ENCODE assay signal across 20 mouse cellular contexts in the genomic region with DNA sequence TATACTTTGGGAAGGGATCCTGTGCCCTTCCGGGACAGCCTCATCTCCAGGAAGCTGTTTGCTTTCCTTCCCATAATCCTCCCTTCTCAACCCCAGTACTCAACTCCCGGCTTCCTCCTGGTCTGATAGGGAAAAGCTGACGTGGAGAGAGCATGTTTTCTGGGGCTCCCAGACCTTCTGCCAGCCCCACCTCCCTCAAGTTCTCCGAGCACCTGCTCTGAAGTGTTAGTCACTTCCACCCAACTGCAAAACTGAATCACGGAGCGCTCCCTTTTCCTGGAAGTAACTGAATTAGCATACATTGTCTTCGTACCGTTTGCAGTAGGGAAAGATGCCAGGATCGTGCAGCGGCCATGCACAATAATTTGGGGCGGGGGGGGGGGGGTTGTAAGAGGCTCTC.
DNase-seq lines count a peak whose midpoint lies in the region; ATAC-seq and TF ChIP-seq lines count a peak whose summit lies in the region.
"Had no signal": no experiment of that assay in that cellular context is flagged by ENCODE, and none has a peak within 500 bp of the region (broad histone marks: within the 10 kb centered on the region; RNA-seq: fewer than 3 reads in every experiment).

No protein-coding gene starts in this region.

- H3K4me2 ChIP-seq in forebrain, postnatal 0 days (ENCODE audit: low read depth) = no peak overlapping the region
- H3K4me2 ChIP-seq in forebrain, embryonic 11.5 days (ENCODE audit: low read depth, low read length, severe bottlenecking) = no peak overlapping the region
- no peak overlapping the region for H3K4me2 ChIP-seq in intestine, postnatal 0 days (replicated peaks; ENCODE audit: low read depth)
- H3K4me2 ChIP-seq: hindbrain, embryonic 15.5 days; liver, embryonic 15.5 days; midbrain, embryonic 15.5 days had no signal

- H3K27ac ChIP-seq in forebrain, postnatal 0 days (ENCODE audit: low read depth, low read length) = no peak overlapping the region
- H3K27ac ChIP-seq in forebrain, embryonic 11.5 days (ENCODE audit: low read depth, low read length) = no peak overlapping the region
- H3K27ac ChIP-seq in intestine, postnatal 0 days (ENCODE audit: low read depth, low read length) = no peak overlapping the region
- H3K27ac ChIP-seq: heart, embryonic 10.5 days; hindbrain, embryonic 15.5 days; kidney, postnatal 0 days; liver, embryonic 15.5 days; midbrain, embryonic 15.5 days had no signal

- no peak overlapping the region for H3K4me3 ChIP-seq in forebrain, postnatal 0 days (ENCODE audit: low read depth, low read length)
- H3K4me3 ChIP-seq in forebrain, embryonic 11.5 days (ENCODE audit: low read depth, low read length) = no peak overlapping the region
- no peak overlapping the region for H3K4me3 ChIP-seq in intestine, postnatal 0 days (ENCODE audit: low read depth, low read length)
- H3K4me3 ChIP-seq: heart, embryonic 10.5 days; hindbrain, embryonic 15.5 days; liver, embryonic 15.5 days; megakaryocyte, embryonic 14.5 days; midbrain, embryonic 15.5 days had no signal

- intact Hi-C loops in left cerebral cortex, postnatal 4 days (cut with DNase I) = no loop called here
- intact Hi-C loops in left cerebral cortex, postnatal 36 days (cut with DNase I) = no loop called here

- no peaks in the 10 kb centered on the region for H3K27me3 ChIP-seq in forebrain, postnatal 0 days (ENCODE audit: insufficient read depth, low read length)
- no peaks in the 10 kb centered on the region for H3K27me3 ChIP-seq in forebrain, embryonic 11.5 days (ENCODE audit: control insufficient read depth, insufficient read depth, low read length)
- H3K27me3 ChIP-seq in intestine, postnatal 0 days (replicated peaks; ENCODE audit: control insufficient read depth, insufficient read depth, low read length) = no peaks in the 10 kb centered on the region
- H3K27me3 ChIP-seq: hindbrain, embryonic 15.5 days; liver, embryonic 15.5 days; midbrain, embryonic 15.5 days had no signal

- peak; percentile 43; the same call in 1 of the 2 replicates for ATAC-seq in forebrain, postnatal 0 days
- ATAC-seq in forebrain, embryonic 11.5 days (replicated peaks; ENCODE audit: low FRiP score) = no peak
- no peak for ATAC-seq in intestine, postnatal 0 days
- ATAC-seq: midbrain, embryonic 15.5 days had no signal

- WGBS in forebrain, postnatal 0 days = 28% methylated on average over 11 of the region's 11 CpGs
- whole genome bisulfite sequencing in forebrain, embryonic 11.5 days = 74% methylated on average over 11 of the region's 11 CpGs
- 54% methylated on average over 11 of the region's 11 CpGs for WGBS in intestine, postnatal 0 days

- H3K36me3 ChIP-seq in forebrain, postnatal 0 days (ENCODE audit: insufficient read depth) = no peaks in the 10 kb centered on the region
- no peaks in the 10 kb centered on the region for H3K36me3 ChIP-seq in forebrain, embryonic 11.5 days (ENCODE audit: control insufficient read depth, insufficient read depth, low read length)
- H3K36me3 ChIP-seq in intestine, postnatal 0 days (ENCODE audit: control insufficient read depth, insufficient read depth) = no peaks in the 10 kb centered on the region
- H3K36me3 ChIP-seq: heart, embryonic 10.5 days; hindbrain, embryonic 15.5 days; liver, embryonic 15.5 days; midbrain, embryonic 15.5 days had no signal

- H3K9me3 ChIP-seq in forebrain, postnatal 0 days (ENCODE audit: low read length) = no peaks in the 10 kb centered on the region
- no peaks in the 10 kb centered on the region for H3K9me3 ChIP-seq in forebrain, embryonic 11.5 days (ENCODE audit: control insufficient read depth, low read length)
- H3K9me3 ChIP-seq in intestine, postnatal 0 days (ENCODE audit: control insufficient read depth) = no peaks in the 10 kb centered on the region
- H3K9me3 ChIP-seq: heart, embryonic 10.5 days; hindbrain, embryonic 15.5 days; liver, embryonic 15.5 days; megakaryocyte, embryonic 14.5 days; midbrain, embryonic 15.5 days had no signal

- H3K9ac ChIP-seq in forebrain, postnatal 0 days = no peak overlapping the region
- H3K9ac ChIP-seq in forebrain, embryonic 11.5 days (ENCODE audit: low read length) = no peak overlapping the region
- no peak overlapping the region for H3K9ac ChIP-seq in intestine, postnatal 0 days (ENCODE audit: low read depth, low read length)
- H3K9ac ChIP-seq: hindbrain, embryonic 15.5 days; liver, embryonic 15.5 days; midbrain, embryonic 15.5 days had no signal

- H3K4me1 ChIP-seq in forebrain, postnatal 0 days (ENCODE audit: insufficient read depth) = peaks cover 6% of the 10 kb centered on the region; the same call in 1 of the 2 replicates
- H3K4me1 ChIP-seq in forebrain, embryonic 11.5 days (replicated peaks; ENCODE audit: control insufficient read depth, insufficient read depth, low read length) = no peaks in the 10 kb centered on the region
- H3K4me1 ChIP-seq in intestine, postnatal 0 days (replicated peaks; ENCODE audit: control insufficient read depth, insufficient read depth, low read length) = no peaks in the 10 kb centered on the region
- H3K4me1 ChIP-seq: liver, embryonic 15.5 days had no signal

- DNase-seq in forebrain, postnatal 0 days = peak; percentile 24
- no peak for DNase-seq in forebrain, embryonic 11.5 days (ENCODE audit: low spot score)
- peak; percentile 22 for DNase-seq in left cerebral cortex, adult 11 months (ENCODE audit: low spot score)
- no peak for DNase-seq in left cerebral cortex, postnatal 4 days
- DNase-seq in MN1 (ENCODE audit: low spot score) = peak; percentile 19
- peak; percentile 25 to 37 for DNase-seq in left cerebral cortex, postnatal 36 days (ENCODE audit: low spot score in 2 of 2)
- no peak for DNase-seq in heart, adult 8-10 months (ENCODE audit: low spot score)
- DNase-seq: cerebellum, adult 11 months; cerebellum, postnatal 25 days; gastrocnemius, postnatal 36 days; kidney, adult 11 months; lung, postnatal 14 days; thymus, postnatal 4 days had no signal

- no peak for TF ChIP-seq CTCF in forebrain, postnatal 0 days (IDR thresholded peaks at IDR 0.05; ENCODE audit: low read depth)
- TF ChIP-seq CTCF in intestine, postnatal 0 days (IDR thresholded peaks at IDR 0.05; ENCODE audit: low read depth) = no peak

Comparison
In these comparisons a context has a peak if more than half of its experiments do, and no peak if none do; other contexts are left out.
1. DNase-seq: peak in forebrain, postnatal 0 days (single experiment), left cerebral cortex, adult 11 months (single experiment), MN1 (single experiment) and left cerebral cortex, postnatal 36 days (2 of 2); none in forebrain, embryonic 11.5 days (single experiment), left cerebral cortex, postnatal 4 days (single experiment) and heart, adult 8-10 months (single experiment).